Mouse (Mus musculus): ENCODE results near the gene BC049352. TPM values are rescaled to one million over a fixed set of nuclear protein-coding genes. Genes with fewer than 3 reads are reported as not detected.

BC049352 gene
- polyA plus RNA-seq, 1 experiment from 2014 or later, result 0.48 TPM

DNA sequence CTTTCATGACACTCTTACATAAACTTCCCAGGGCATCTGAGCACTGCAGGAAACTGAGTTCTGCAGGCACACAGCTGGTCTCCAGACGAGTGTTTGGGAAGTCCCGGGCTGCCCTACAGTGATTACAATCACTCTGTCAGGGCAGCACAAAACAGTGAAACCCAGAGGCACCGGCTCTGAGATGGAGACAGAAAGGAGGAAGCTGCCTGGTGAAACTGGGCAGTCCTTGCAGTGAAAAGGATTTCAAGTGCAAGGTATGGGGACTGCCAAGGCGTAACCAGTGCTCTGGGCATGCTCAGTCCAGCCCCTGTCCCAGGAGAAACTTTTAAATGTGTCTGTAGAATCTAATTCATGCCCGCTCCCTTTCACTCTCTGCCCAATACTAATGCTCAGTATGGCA, 90.4 kb downstream of the BC049352 start:
- WGBS, result 50% methylated on average over 5 of the region's 5 CpGs
- no peak overlapping the region for H3K9ac ChIP-seq (ENCODE audit: low read depth, low read length)
- peaks cover 24% of the 10 kb centered on the region for H3K27me3 ChIP-seq (replicated peaks; ENCODE audit: control insufficient read depth, insufficient read depth, low read length)
- H3K4me2 ChIP-seq (replicated peaks; ENCODE audit: low read depth), result no peak overlapping the region
- TF ChIP-seq CTCF (IDR thresholded peaks at IDR 0.05; ENCODE audit: low read depth), result no peak
- no peaks in the 10 kb centered on the region for H3K9me3 ChIP-seq (ENCODE audit: control insufficient read depth)
- H3K4me1 ChIP-seq (replicated peaks; ENCODE audit: control insufficient read depth, insufficient read depth, low read length), result no peaks in the 10 kb centered on the region
- no peak overlapping the region for H3K27ac ChIP-seq (ENCODE audit: low read depth, low read length)
- no peak for ATAC-seq
- no peaks in the 10 kb centered on the region for H3K36me3 ChIP-seq (ENCODE audit: control insufficient read depth, insufficient read depth)
- H3K4me3 ChIP-seq (ENCODE audit: low read depth, low read length), result no peak overlapping the region

DNA sequence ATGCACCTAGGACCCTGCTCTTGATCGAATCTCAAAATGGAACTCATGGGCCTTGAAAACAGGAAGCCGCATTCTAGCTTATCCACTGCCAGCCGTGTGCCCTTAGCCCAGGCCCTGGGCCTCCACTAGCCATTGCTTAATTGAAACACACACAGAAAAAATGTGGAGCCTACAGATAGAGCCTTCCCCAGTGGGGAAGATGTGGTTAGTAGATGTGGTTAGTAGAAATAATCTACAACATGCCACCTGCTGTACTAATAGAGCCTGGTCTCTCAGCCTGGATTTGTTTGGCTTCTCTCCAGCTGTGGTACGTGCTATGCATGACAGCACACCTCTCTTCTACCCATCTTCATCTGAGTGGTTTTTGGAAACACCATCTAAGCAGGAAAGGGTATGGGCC, 92.4 kb downstream of the BC049352 start:
- no peak for TF ChIP-seq CTCF (IDR thresholded peaks at IDR 0.05; ENCODE audit: low read depth)
- 81% methylated on average over 4 of the region's 4 CpGs for WGBS
- Histone ChIP-seq H3K36me3 (ENCODE audit: control insufficient read depth, insufficient read depth) (no peaks in the 10 kb centered on the region), H3K9me3 (ENCODE audit: control insufficient read depth) (no peaks in the 10 kb centered on the region), H3K27me3 (replicated peaks; ENCODE audit: control insufficient read depth, insufficient read depth, low read length) (peaks cover 7% of the 10 kb centered on the region; the same call in 1 of the 2 replicates), H3K4me2 (replicated peaks; ENCODE audit: low read depth) (no peak overlapping the region), H3K4me1 (replicated peaks; ENCODE audit: control insufficient read depth, insufficient read depth, low read length) (no peaks in the 10 kb centered on the region), H3K4me3 (ENCODE audit: low read depth, low read length) (no peak overlapping the region), H3K27ac (ENCODE audit: low read depth, low read length) (no peak overlapping the region), H3K9ac (ENCODE audit: low read depth, low read length) (no peak overlapping the region)
- ATAC-seq, result no peak

DNA sequence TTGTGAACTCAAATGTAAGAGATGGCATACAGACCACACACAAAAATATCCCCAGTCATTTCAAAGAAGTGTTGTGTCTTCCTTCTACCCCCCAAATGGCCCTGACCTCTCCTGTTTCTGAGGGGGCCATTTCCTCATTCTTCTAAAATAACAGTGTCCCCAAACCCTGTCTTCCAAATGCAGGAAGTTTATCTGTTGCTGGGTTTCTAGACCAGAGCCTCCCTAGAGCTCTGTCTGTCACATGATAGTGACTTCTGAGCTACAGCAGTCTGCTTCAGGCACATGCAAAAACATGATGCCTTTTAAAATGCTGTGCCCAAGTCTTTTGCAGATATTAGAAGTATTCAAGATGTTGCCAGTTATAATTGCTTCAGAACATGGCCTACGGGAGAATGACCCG, 92.8 kb downstream of the BC049352 start:
- 88% methylated on average over 2 of the region's 2 CpGs for WGBS
- no peak for TF ChIP-seq CTCF (IDR thresholded peaks at IDR 0.05; ENCODE audit: low read depth)
- no peak for ATAC-seq

GRCm38 (mm10) chr9:45280059-45280458, 98.3 kb downstream of the BC049352 start:
- Histone ChIP-seq H3K4me1 (replicated peaks; ENCODE audit: control insufficient read depth, insufficient read depth, low read length) (no peaks in the 10 kb centered on the region), H3K4me2 (replicated peaks; ENCODE audit: low read depth) (no peak overlapping the region), H3K9ac (ENCODE audit: low read depth, low read length) (no peak overlapping the region), H3K27me3 (replicated peaks; ENCODE audit: control insufficient read depth, insufficient read depth, low read length) (no peaks in the 10 kb centered on the region), H3K36me3 (ENCODE audit: control insufficient read depth, insufficient read depth) (no peaks in the 10 kb centered on the region), H3K4me3 (ENCODE audit: low read depth, low read length) (no peak overlapping the region), H3K9me3 (ENCODE audit: control insufficient read depth) (no peaks in the 10 kb centered on the region), H3K27ac (ENCODE audit: low read depth, low read length) (no peak overlapping the region)
- WGBS, result 65% methylated on average over 3 of the region's 3 CpGs
- ATAC-seq, result no peak
- no peak for TF ChIP-seq CTCF (IDR thresholded peaks at IDR 0.05; ENCODE audit: low read depth)

More for the DNA sequence above, 92.8 kb downstream of the BC049352 start:
- Histone ChIP-seq H3K27me3 (replicated peaks; ENCODE audit: control insufficient read depth, insufficient read depth, low read length) (peaks cover 3% of the 10 kb centered on the region; the same call in 1 of the 2 replicates), H3K9ac (ENCODE audit: low read depth, low read length) (no peak overlapping the region), H3K9me3 (ENCODE audit: control insufficient read depth) (no peaks in the 10 kb centered on the region), H3K27ac (ENCODE audit: low read depth, low read length) (no peak overlapping the region), H3K4me3 (ENCODE audit: low read depth, low read length) (no peak overlapping the region), H3K4me2 (replicated peaks; ENCODE audit: low read depth) (no peak overlapping the region), H3K4me1 (replicated peaks; ENCODE audit: control insufficient read depth, insufficient read depth, low read length) (no peaks in the 10 kb centered on the region), H3K36me3 (ENCODE audit: control insufficient read depth, insufficient read depth) (no peaks in the 10 kb centered on the region)

DNA sequence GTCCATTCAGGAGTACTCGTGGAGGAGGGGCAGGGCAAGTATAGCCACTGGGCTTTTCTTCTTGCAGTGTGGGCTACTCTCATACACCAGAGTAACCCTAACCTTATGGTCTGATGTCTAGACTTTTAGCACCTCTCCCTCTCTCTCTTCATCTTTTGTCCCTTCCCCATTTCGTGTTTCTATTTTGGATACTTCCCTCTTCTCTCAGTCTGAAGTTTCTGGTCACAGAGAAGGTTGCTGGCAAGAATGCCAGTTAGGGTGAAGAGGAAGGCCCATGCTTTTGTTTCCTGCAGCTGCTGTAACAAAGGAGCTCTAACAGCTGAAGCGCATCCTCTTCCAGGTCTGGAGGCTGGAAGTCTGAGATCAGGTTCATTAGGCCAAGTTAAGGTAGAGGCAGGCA, 99.1 kb downstream of the BC049352 start:
- no peak overlapping the region for H3K9ac ChIP-seq (ENCODE audit: low read depth, low read length)
- WGBS, result 79% methylated on average over 3 of the region's 3 CpGs
- H3K9me3 ChIP-seq (ENCODE audit: control insufficient read depth), result no peaks in the 10 kb centered on the region
- ATAC-seq, result no peak
- no peak for TF ChIP-seq CTCF (IDR thresholded peaks at IDR 0.05; ENCODE audit: low read depth)
- H3K36me3 ChIP-seq (ENCODE audit: control insufficient read depth, insufficient read depth), result no peaks in the 10 kb centered on the region
- H3K27ac ChIP-seq (ENCODE audit: low read depth, low read length), result no peak overlapping the region
- no peaks in the 10 kb centered on the region for H3K27me3 ChIP-seq (replicated peaks; ENCODE audit: control insufficient read depth, insufficient read depth, low read length)
- H3K4me3 ChIP-seq (ENCODE audit: low read depth, low read length), result no peak overlapping the region
- no peak overlapping the region for H3K4me2 ChIP-seq (replicated peaks; ENCODE audit: low read depth)
- no peaks in the 10 kb centered on the region for H3K4me1 ChIP-seq (replicated peaks; ENCODE audit: control insufficient read depth, insufficient read depth, low read length)

DNA sequence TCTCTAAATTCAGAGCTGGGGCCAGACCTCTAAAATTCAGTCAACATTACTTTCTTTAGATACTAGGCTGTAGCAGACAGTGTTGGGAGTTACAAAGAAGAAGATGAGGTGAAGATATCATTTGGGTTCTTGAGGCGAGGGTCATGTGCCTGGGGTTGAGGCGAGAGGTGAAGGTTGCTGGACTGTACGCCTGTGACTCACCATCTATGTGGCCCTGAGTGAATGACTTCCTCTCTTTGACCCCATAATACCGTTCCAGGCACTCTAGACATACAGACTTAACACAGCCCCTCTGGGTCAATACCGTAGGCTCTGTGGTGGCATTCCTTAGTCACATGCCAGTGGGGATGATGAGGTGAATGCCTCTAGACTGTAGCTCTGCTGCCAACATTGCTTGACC, 100.7 kb downstream of the BC049352 start:
- no peak overlapping the region for H3K4me3 ChIP-seq (ENCODE audit: low read depth, low read length)
- WGBS, result 79% methylated on average over 5 of the region's 5 CpGs
- no peaks in the 10 kb centered on the region for H3K36me3 ChIP-seq (ENCODE audit: control insufficient read depth, insufficient read depth)
- no peak overlapping the region for H3K4me2 ChIP-seq (replicated peaks; ENCODE audit: low read depth)
- no peak for TF ChIP-seq CTCF (IDR thresholded peaks at IDR 0.05; ENCODE audit: low read depth)
- no peak overlapping the region for H3K9ac ChIP-seq (ENCODE audit: low read depth, low read length)
- H3K9me3 ChIP-seq (ENCODE audit: control insufficient read depth), result no peaks in the 10 kb centered on the region
- ATAC-seq, result no peak
- H3K4me1 ChIP-seq (replicated peaks; ENCODE audit: control insufficient read depth, insufficient read depth, low read length), result no peaks in the 10 kb centered on the region
- no peak overlapping the region for H3K27ac ChIP-seq (ENCODE audit: low read depth, low read length)
- H3K27me3 ChIP-seq (replicated peaks; ENCODE audit: control insufficient read depth, insufficient read depth, low read length), result no peaks in the 10 kb centered on the region

Measured in intestine, postnatal 0 days (tissue).